Mouse (Mus musculus) G1E (cell line): ENCODE data around the gene Arhgap45. TPM values are rescaled to one million over a fixed set of nuclear protein-coding genes. Genes with fewer than 3 reads are reported as not detected.
A peak's percentile ranks its signal among the peaks of the same experiment; 100 is the strongest.

Experiments
- ATAC-seq: 2 replicates; pipeline ENCODE4 v1.8.0; 2016; ENCODE audit warnings: mild to moderate bottlenecking; ENCODE audit not compliant: insufficient number of reproducible peaks, poor library complexity, low FRiP score, severe bottlenecking; ENCODE audit errors: extremely low read depth
- DNase-seq: peaks from one replicate; pipeline ENCODE4 v3.0.0; 2012; ENCODE audit warnings: low spot score
- H3K27me3 ChIP-seq: 2 replicates; pipeline ENCODE4 v1.6.1; 2012; ENCODE audit warnings: mild to moderate bottlenecking, low read length, inconsistent platforms; ENCODE audit not compliant: insufficient read depth
- H3K36me3 ChIP-seq: replicated peaks from 2 replicates; pipeline ENCODE3; 2012; ENCODE audit warnings: mild to moderate bottlenecking, inconsistent platforms
- H3K4me1 ChIP-seq: 2 replicates; pipeline ENCODE4 v1.6.1; 2012; ENCODE audit warnings: low read depth, low read length, inconsistent platforms, mixed read lengths; ENCODE audit not compliant: insufficient read depth
- H3K4me3 ChIP-seq: 2 replicates; pipeline ENCODE4 v1.5.1; 2012; ENCODE audit warnings: low read depth, mild to moderate bottlenecking, inconsistent platforms, low read length, moderate library complexity, mixed read lengths
- H3K9me3 ChIP-seq: replicated peaks from 2 replicates; pipeline ENCODE4 v1.6.1; 2012; ENCODE audit warnings: inconsistent platforms
- CTCF ChIP-seq: IDR thresholded peaks from 2 replicates; pipeline ENCODE4 v1.5.1; 2012; ENCODE audit warnings: low read depth, low read length, inconsistent platforms, mixed read lengths
- GATA1 ChIP-seq: IDR thresholded peaks from 2 replicates; pipeline ENCODE4 v1.6.1; 2012; ENCODE audit warnings: borderline replicate concordance, low read length, inconsistent platforms, mixed read lengths
- GATA2 ChIP-seq: IDR thresholded peaks from 2 replicates; pipeline ENCODE4 v1.6.1; 2012; ENCODE audit warnings: low read depth, low read length, inconsistent platforms, borderline replicate concordance
- POLR2AphosphoS5 ChIP-seq: IDR thresholded peaks from 2 replicates; pipeline ENCODE4 v1.6.1; 2012; ENCODE audit warnings: low read depth, low read length, inconsistent platforms; ENCODE audit not compliant: insufficient replicate concordance
- TAL1 ChIP-seq: conservative IDR thresholded peaks from 2 replicates; pipeline ENCODE4 v1.6.1; 2012; ENCODE audit warnings: low read depth, low read length, inconsistent platforms, mixed read lengths
- polyA plus RNA-seq: library from polyadenylated mRNA; stranded (reverse); fragments of >175 nt; gene quantifications from 2 replicates; pipeline ENCODE4 v1.2.3, GENCODE M21; 2012
- total RNA-seq, 2 experiments: library from RNA; stranded (forward) in 1 of 2; stranded (reverse) in 1 of 2; fragments of 200-1000 nt in 1 of 2; fragments of >200 nt in 1 of 2; fragmentation: Nextera tagmentation in 1 of 2; gene quantifications; 2 replicates each; pipeline ENCODE4 v1.2.3; 2014 to 2017

The Arhgap45 gene
- 56.7 and 59.4 TPM in 2 replicates for total RNA-seq (2014; fragmentation: Nextera tagmentation)
- total RNA-seq (2017): 104 and 113 TPM in 2 replicates
- polyA plus RNA-seq: 179 and 186 TPM in 2 replicates

DNA sequence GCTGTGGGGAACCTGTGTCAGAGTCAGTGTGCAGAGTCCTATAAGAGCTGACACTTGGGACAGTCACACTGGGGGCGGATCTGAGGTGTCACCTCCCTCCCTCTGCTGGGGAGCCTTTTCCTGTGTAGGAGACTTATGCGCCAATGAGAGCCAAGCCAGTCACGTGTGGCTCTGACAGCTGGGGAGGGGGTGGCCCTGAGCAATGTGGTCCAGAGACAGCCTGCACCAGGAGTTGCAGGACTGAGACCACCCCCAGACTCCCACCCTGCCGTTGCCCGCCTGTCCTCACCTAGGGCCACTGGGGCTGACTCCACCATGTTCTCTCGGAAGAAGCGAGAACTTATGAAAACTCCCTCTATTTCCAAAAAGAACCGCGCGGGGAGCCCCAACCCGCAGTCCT lies at the start of gene Arhgap45:
Arhgap45 (plus strand) TSS at position 143 of the 400 bp plus-strand sequence.
- DNase-seq: peak; percentile 98

DNA sequence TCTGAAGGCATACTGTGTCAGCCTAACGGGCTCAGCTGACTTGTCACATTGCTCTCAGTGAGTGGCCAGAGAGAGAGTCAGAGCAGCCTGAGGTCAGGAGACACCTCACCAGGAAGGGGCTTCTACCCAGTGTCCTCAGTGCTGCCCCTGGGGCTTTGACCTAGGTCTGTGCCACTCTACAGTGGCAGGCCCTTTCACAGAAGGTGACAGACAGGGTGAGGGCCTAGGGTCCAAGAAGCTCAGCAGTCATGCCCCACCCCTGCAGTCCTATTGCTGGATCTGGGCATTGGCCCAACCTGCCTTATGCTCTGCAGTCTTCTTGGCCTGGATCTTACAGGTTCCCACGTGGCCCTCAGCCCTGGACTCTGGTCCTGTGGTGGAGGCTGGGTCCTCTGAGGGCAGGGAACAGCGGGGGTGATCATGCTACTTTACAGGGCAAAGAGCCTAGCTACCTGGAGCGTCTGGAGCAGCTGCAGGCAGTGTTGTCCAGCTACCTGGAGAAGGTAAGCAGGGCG lies 49.5 kb upstream of the Arhgap45 start:
- Histone ChIP-seq H3K4me3 (no peak overlapping the region), H3K27me3 (peaks cover 3% of the 10 kb centered on the region; the same call in 1 of the 2 replicates), H3K36me3 (peaks cover 84% of the 10 kb centered on the region), H3K4me1 (peaks cover 51% of the 10 kb centered on the region), H3K9me3 (no peaks in the 10 kb centered on the region)
- TF ChIP-seq GATA2 (no peak), GATA1 (no peak), TAL1 (no peak), CTCF (no peak), POLR2AphosphoS5 (no peak)
- ATAC-seq (no peak), DNase-seq (no peak)

More for the DNA sequence above, at the start of gene Arhgap45:
- Histone ChIP-seq H3K9me3 (peaks cover 2% of the 10 kb centered on the region; the same call in 1 of the 2 replicates), H3K27me3 (no peaks in the 10 kb centered on the region), H3K36me3 (peaks cover 84% of the 10 kb centered on the region), H3K4me3 (peak within 1 kb of the TSS; percentile 85), H3K4me1 (peaks cover 71% of the 10 kb centered on the region)
- TF ChIP-seq GATA1 (no peak), POLR2AphosphoS5 (0 out of 2 replicates have a peak, but pooled peaks have one; percentile 37)
- ATAC-seq: peak; percentile 91

DNA sequence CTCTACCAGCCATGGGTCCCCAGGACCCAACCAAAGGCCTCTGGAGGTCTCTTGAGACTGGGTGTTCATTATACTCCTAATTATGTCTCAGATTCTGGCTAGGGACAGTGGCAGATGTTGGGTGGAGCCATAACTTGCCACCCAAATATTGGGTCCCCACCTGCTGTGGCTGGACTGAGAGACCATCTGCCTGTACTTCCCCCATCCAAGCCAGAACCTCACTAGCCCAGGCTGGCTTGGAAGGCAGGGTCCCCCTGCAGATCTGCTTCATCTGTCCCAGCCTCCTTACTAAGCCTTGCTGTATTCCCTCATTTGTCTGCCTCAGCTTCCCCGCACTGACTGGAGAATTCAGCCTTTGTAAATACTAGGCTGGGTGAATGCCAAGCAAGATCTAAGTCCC lies 48.3 kb upstream of the Arhgap45 start:
- Histone ChIP-seq H3K9me3 (no peaks in the 10 kb centered on the region), H3K27me3 (peaks cover 7% of the 10 kb centered on the region; the same call in 1 of the 2 replicates), H3K4me3 (no peak overlapping the region), H3K36me3 (peaks cover 79% of the 10 kb centered on the region), H3K4me1 (peaks cover 41% of the 10 kb centered on the region)
- ATAC-seq (no peak), DNase-seq (no peak)
- TF ChIP-seq CTCF (no peak), GATA1 (no peak), TAL1 (no peak), GATA2 (no peak), POLR2AphosphoS5 (no peak)

DNA sequence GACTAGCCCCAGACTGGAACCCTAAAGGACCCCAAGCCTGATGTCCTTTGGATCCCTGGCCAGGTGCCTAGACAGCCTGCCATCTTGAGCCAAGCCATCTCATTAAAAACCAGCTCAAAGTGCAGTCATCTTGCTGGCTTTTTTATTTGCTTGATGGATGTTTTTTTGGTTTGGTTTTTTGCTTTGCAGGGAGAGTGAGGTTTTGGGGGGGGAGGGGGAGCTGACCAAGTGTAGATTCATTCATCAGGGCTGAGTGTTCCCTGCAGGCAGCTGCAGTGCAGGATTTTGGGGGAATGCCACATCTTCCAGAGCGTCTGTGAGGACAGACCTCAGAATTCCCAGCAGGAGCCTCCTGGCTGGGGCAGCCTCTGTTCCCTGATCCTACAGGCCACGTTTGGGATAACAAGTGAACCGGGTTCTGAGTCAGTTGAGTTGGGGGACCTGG lies 47.3 kb upstream of the Arhgap45 start:
- ATAC-seq (no peak), DNase-seq (no peak)
- Histone ChIP-seq H3K4me1 (peaks cover 34% of the 10 kb centered on the region), H3K4me3 (no peak overlapping the region), H3K27me3 (peaks cover 7% of the 10 kb centered on the region; the same call in 1 of the 2 replicates), H3K36me3 (peaks cover 79% of the 10 kb centered on the region), H3K9me3 (peaks cover 4% of the 10 kb centered on the region)
- TF ChIP-seq GATA1: no peak
- TF ChIP-seq GATA2: no peak
- TF ChIP-seq POLR2AphosphoS5: no peak
- no peak for TF ChIP-seq CTCF
- TF ChIP-seq TAL1: no peak

DNA sequence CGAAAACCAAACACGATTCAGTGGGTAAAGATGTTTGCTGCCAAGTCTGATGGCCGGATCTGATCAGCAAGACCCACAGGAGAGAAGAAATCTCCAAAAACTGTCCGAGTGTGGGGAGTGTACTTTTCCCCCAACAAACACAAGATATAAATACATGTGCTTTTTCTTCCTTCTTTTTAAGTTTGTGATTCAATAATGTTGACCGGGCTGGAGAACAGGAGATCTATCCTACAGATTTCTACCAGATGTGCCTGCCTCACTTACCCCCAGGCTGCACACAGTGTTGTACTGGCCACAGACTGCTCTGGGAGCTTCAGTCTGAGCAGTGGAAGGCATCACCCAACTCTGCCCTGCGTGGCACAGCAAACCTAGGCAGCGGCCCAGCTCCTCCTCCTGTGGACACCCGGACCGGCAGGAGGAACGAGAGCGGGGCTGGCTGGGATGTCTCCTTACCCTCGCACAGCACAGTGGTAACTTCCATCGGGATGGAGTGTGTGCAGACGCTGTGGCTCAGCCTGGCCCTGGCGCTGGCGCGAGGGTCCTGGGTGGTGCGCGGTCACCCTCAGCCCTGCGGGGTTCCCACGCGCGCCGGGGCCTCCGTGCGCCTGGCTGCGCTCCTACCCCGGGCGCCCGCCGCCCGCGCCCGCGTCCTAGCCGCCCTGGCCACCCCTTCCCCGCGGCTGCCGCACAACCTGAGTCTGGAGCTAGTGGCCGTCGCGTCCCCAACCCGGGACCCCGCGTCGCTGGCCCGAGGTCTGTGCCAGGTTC lies 45.9 kb upstream of the Arhgap45 start, which contains the start of gene Grin3b:
Grin3b (plus strand) TSS at position 301 of the 768 bp plus-strand sequence.
- H3K36me3 ChIP-seq: peaks cover 79% of the 10 kb centered on the region
- H3K9me3 ChIP-seq: peaks cover 17% of the 10 kb centered on the region
- no peak for DNase-seq
- TF ChIP-seq TAL1 (no peak), POLR2AphosphoS5 (0 out of 2 replicates have a peak, but pooled peaks have one; percentile 60)
- no peak within 1 kb of the TSS for H3K4me3 ChIP-seq
- peaks cover 33% of the 10 kb centered on the region for H3K4me1 ChIP-seq
- H3K27me3 ChIP-seq: peaks cover 8% of the 10 kb centered on the region; the same call in 1 of the 2 replicates
- no peak for ATAC-seq

DNA sequence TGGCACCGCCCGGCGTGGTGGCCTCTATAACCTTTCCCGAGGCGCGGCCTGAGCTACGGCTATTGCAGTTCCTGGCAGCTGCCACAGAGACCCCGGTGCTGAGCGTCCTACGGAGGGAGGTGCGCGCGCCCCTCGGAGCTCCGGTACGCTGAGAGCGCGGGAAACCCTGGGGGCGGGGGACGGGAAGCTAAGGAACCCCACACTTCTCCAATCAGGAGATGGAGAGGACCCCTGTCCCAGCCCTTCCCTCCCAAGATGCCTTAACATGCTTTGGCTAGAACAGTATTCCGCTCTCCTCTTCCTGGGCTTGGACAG lies 45.3 kb upstream of the Arhgap45 start:
- H3K36me3 ChIP-seq: peaks cover 79% of the 10 kb centered on the region
- no peak overlapping the region for H3K4me3 ChIP-seq
- peaks cover 10% of the 10 kb centered on the region; the same call in 1 of the 2 replicates for H3K27me3 ChIP-seq
- TF ChIP-seq TAL1 (no peak), CTCF (no peak), GATA1 (no peak), POLR2AphosphoS5 (no peak), GATA2 (no peak)
- ATAC-seq (no peak), DNase-seq (no peak)
- peaks cover 22% of the 10 kb centered on the region for H3K9me3 ChIP-seq
- H3K4me1 ChIP-seq: peaks cover 31% of the 10 kb centered on the region
